Mouse (Mus musculus): ENCODE data around the gene Abca1.

The Abca1 gene

DNA sequence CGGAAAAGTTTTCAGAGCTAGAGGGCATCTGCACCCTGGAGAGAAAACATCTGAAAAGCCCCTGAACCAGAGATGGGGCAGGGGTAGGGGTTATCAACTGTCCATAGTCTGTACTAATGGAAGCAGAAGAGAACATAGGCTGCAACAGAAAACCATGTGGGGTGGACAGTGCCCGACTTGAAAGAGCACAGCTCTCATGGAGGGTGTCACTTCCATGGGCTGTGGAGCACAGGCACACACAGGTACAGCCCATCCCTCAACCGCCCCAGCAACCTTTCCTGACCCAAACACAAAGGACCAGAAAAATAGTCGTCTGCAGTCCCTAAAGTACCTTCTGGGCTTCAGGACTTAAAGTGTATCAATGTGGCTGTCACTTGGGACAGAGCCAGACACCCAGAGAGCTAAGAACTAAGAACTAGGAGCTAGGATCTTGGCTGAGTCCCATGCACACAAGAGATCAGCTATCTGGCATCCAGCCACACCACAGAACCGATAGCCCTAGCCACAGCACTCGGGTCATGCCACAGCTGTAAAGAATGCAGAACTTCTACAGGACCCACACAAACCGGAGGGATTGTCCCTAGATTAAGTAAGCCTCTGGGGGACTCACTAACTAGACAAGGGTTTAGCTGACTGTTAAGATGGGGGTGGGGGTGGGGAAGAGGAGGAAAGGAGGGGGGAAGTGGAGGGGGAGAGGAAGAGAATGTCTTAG lies 38.0 kb downstream of the Abca1 start:
- WGBS, result 62% methylated on average over 7 of the region's 7 CpGs

DNA sequence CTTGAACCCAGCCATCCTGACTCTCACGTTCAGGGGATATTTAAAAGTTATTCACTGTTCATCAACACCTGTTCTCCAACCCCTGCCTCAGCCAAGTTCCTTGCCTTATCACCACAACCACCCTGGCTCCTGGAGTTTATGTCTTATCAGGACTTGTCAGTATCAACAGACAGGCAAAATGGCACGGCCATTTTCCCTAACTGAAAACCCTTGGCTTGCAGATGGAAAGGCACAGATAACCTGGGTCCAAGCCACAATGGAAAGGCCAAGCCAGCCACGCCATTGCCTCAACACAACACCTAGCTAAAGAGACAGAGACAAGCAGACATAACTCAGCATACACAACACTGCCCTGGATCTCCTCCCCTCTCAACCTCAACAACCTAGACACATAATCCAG lies 38.6 kb downstream of the Abca1 start:
- 90% methylated on average over 3 of the region's 3 CpGs for WGBS

DNA sequence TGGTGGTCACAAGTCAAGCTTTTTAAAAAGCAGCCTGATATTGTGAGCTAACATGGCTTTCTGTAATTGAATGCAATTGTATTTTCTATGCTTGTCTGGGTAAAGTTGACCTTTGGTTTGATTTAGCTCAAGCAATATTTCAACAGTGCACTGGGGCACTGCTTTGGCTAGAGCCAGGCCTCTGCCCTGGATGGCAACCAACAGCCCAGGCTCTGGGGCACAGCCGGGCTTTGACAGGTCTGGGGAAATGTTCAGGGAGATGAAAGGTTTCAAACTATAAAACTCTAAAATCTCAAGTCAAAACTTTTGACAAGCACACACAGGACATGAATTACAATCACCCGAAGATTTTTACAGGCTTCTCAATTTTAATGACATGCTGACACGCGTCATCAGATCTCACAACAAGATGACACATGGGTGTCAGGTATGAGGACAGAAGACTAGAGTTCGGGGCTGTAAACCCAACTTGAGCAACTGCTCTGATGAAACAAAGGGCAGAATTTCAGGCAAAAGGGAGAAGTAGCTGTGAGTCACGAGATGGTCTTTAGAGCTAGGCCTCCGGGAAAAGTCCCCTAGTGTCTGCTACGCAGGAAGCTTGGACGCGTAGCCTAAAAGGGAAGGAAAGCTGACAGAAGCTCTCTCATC lies 39.5 kb downstream of the Abca1 start:
- WGBS, result 84% methylated on average over 10 of the region's 10 CpGs

DNA sequence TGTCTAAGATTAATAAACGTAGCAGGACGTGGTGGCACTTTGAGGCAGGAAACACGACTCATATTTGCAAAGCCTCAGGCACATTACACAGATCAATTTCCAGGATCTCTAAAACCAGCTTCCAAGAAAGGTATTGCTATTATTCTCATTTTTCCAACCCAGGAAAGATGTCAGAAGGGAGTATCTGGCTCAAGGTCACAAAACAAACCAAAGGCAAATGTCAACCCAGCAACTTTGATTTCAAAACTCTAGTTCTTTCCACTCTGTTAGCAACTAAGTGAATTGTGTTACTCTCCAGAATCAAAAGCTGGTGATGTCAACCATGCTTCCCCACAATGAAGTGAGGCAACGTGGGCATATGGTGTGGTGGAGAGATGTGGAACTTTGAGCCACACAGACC lies 41.1 kb downstream of the Abca1 start:
- WGBS, result 84% methylated on average over 4 of the region's 4 CpGs

DNA sequence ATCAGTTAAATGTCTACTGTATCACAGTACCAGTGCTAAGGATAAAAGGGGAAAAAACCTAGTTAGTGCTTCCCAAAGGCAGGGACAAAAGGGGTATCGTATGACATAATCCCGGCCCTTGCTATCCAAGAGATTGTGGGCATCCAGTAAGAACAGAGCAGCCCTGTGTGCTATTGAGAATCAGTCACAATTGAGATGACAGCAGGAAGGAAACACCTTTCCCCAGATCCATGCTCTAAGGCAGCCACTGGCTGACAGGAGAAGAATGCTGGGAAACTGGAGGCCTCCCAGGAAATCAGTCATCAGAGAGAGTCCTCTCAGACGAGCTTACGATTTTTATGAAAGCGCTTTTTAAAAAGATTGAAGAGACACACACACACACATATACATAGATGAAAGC lies 42.6 kb downstream of the Abca1 start:
- WGBS, result 71% methylated on average over 5 of the region's 5 CpGs

DNA sequence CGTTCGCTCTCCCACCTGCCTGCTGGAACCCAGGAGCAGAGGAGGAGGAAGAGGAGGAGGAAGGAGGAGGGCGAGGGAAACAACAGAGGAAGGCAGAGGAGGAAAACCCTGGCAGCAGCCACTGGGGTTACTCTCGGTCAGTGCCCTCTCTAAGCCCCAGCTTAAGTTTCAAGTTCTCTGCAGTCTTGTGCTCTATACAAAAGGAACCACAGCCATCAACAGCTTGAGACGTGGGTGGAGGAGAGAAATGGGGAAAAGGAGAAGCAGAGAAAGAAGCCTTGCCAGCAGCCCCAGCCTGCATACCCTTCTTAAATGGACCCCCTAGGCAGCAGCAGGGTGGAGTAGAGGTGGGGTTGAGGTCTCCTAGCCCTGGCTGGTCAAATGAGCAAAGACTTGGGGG lies 43.8 kb downstream of the Abca1 start:
- 11% methylated on average over 3 of the region's 5 CpGs for WGBS

DNA sequence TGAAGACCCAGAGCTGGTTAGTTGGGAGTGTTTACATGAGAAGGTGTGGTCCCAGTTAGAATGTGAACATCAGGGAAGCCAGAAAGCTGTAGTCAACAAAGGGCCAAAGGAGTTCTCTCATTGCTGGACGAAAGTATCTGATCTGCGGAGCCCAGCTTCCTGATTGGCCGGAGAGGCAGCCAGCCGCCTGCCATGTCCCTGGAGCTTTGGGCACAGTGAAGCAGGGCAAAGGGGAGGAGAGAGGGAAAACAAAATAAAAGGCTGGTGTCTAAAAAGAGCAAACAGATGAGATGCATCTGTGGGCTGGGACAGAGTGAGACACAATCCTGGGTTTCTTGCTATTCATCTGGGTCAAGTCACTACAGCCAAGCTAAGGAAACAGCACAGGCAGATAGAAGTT lies 44.3 kb downstream of the Abca1 start:
- 57% methylated on average over 4 of the region's 4 CpGs for WGBS

DNA sequence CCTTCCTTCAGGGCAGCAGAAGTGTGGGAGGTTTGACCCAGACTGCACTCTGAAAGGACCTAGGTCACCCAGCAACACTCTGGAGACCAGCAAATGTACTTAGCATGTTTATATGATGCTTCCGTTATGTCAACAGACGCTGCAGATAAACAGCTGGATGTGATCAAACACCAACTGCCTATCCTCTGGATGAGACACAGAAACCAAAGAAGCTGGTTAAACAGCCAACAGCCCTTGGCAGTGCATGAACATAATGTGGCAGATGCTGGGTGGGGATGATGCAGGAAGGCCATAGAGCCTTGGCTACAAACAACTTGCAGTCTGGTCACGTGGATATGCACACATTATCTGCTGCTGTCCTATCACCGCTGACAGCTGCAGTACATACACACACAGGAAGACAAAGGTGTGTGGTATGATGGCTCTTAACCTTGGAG lies 47.8 kb downstream of the Abca1 start:
- 67% methylated on average over 4 of the region's 4 CpGs for WGBS

DNA sequence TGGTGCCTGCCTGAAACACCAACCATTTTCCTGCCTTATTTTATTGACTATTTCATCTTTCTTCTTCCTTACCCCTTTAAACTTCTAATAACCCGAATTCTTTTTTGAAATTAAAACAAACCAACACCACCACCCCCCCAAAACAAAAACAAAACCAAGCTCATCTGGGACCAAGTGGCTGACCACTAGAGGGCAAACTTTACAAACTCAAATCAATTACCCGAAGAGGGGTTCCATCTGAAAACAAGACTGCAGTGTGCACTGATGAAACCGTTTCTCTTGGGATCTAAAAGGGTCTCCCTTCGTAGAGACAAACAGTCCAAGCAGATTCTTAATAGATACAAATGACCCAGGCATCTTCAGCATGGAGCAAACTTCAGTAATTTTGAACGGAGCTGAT lies 49.3 kb downstream of the Abca1 start:
- 22% methylated on average over 5 of the region's 5 CpGs for WGBS

DNA sequence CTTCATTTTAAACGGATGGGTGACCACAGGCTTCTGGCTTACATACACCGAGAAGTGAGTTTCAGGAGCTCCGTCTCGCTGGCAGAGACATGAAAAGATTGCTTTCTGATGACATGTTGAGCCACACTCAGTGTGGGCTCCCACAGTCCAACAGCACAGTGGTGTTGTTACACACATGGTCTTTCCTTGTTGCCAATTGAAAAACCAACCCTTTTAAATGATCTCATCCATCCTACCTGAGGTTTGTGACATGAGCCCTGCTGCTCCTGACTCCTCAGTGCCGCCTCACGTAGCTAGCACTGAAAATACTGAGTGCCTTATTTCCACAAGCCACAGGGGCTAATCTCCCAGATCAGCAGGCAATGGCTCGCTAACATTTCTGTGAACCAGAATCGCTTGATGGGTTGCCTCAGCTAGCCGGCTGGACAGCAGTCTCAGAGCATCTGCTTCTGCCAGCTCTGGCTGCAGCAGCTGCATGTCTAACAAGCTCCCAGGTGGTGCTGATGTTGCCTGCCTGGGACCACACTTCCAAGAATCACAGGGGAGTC lies 50.2 kb downstream of the Abca1 start:
- 75% methylated on average over 9 of the region's 9 CpGs for WGBS

DNA sequence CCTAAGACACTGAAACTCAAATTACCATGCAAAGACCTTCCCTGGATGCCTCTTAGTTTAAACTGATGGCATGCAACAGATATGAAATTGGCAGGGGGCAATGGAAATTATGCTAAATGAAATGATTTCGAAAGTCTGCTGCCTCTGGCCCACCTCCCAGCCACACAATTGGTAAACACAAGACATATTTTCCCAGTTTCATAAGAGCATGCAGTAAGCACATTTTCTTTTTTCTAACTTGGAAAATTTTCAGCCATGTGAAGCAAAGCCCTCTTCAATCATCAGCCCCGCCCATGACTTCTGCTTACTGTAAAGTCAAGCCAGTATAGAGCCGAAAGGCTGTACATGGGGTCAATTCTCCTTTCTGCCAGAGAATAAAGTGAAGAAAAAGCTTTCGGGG lies 51.5 kb downstream of the Abca1 start:
- WGBS, result 84% methylated on average over 4 of the region's 4 CpGs

DNA sequence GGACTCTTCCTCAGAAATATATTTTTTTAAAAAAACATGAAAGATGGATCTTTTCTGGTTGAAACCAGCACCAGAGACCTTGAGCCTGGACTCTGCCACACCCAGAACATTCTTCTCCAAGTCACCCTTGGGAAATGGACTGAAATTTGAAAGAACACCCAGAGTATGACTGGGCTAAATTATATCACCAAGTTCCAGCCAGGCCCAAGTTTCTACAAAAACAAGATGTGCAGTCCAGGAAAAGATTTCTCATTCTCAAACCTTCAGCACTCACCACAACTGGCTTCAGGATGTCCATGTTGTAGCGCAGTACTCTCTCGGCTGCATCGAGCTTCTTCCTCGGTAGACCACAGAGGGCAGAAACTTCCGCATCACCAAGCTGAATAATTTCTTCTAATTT lies 53.0 kb downstream of the Abca1 start:
- 89% methylated on average over 5 of the region's 5 CpGs for WGBS

DNA sequence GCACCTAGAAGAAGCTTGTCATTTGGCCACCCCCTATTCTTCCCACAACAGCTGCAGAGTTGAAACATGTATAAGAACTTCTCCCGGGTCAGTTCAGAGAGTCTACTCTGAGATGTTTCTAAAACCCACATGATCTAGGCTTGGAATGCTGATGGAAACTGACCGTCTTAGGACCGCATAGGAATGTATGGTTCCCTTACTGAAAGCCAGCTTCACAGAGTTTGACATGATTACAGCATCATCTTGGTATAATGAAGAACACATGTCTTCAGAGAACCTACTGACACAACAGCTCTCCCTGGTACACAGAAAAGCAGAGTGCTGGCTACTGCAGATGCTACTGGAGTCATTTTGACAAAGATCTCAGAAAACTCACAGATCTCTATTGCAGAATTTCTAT lies 53.6 kb downstream of the Abca1 start:
- 92% methylated on average over 3 of the region's 3 CpGs for WGBS

DNA sequence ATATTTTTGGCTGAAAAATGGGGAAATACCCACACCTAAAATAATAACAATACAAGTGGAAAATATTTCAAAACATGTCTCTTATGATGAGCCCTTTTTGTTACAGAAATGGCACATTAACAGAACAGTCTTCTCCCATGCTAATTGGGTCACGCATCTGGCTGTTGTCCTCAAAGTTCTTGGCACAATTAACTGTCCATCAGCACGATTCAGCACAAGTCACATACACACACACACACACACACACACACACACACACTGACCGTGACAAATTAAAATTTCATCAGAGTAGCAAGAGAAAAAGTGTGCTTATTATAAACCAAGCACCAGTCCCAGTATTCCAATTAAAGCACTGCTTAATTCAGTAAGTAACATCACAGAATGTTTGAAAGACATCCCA lies 55.1 kb downstream of the Abca1 start:
- 40% methylated on average over 3 of the region's 3 CpGs for WGBS

DNA sequence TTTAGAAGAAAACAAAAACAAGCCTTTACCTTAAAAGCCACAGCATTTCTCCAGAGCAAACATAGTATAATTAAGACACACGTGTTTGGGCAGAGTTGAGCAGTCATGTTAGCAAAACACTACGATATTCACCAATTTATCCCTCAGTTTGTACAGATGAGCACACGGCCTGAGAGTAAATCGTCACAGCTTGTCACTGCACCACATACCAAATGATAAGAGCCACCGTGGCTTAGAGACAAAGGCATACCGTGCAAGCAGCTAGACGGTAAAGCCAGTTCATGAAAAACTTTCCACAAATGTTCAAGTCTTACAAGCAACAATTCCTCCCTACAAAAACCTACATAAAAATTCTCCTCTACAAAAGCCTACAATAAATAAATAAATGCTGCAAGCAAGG lies 57.2 kb downstream of the Abca1 start:
- 82% methylated on average over 7 of the region's 7 CpGs for WGBS

DNA sequence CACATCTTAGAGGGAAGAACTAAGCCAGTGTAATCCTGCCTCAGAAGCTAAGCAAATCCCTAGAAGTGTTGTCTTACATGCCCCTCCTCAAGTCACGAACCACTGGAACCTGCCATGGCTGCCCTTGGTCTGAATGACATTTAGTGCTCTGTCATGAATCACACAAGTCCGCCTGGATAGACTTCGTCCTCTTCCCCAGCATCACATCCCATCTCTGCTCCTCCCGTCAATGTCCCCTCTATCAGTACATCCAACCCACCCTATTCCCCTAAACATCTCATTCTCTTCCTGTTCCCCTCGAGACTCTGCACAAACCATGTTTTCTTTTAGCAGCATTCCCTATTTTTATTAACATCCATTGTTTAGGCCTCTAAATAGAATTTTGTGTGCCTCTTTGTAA lies 58.4 kb downstream of the Abca1 start:
- 72% methylated on average over 5 of the region's 5 CpGs for whole genome bisulfite sequencing

DNA sequence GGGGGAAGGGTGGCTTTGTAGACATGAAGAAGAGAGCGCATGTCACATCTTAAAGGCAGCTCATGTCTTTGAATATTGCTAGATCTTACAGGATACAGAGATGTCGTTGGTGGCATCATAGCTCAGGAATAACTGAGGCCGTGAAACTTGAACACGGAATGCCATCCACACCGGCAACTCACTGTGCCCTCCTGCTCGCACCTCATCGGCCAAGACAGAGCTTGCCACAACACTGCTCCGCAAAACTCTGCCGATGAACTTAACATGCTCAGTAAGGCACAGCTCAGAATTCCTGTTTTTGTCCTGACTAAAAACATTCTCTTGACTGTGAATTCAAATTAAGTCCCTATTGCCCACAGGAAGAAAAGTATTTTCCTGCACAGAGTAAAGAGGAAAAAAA lies 59.2 kb downstream of the Abca1 start:
- WGBS, result 74% methylated on average over 9 of the region's 9 CpGs

DNA sequence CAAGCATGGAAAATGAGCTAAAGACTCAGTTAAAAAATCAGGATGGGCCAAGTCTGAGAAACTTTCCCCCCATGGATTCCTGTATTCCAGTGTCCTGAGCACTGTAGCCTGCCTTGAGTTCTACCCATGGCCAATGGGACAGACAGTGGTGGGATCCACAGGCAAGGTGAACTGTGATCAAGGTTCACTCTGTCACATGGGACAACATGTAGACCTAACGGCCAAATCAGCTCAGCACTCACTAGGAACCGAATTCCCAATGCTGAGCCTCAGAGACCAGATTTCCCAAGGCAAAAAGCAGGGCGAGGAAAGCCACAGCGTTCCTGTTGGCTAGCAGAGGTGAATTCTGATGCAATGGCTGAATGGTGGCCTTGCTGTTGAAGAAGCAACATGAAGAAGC lies 64.8 kb downstream of the Abca1 start:
- WGBS, result 87% methylated on average over 4 of the region's 4 CpGs

DNA sequence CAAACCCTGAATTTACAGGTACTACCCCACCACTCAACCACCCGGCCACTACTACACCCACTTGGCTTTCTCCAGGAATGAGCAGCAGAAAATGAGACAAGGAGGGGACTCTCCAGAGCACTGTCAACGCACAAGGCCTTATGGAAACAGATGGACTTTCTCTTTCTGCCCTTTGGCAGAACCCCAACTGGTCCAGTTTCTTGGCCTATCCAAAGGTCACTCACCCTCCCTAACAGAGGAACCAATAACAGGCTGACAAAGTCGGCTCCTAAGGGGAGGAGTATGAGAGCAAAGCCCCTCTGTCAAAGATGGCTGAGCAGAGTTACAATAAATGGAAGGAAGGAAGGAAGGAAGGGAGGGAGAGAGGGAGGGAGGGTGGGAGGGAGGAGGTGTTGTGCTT lies 65.4 kb downstream of the Abca1 start:
- WGBS, result 72% methylated on average over 3 of the region's 3 CpGs

DNA sequence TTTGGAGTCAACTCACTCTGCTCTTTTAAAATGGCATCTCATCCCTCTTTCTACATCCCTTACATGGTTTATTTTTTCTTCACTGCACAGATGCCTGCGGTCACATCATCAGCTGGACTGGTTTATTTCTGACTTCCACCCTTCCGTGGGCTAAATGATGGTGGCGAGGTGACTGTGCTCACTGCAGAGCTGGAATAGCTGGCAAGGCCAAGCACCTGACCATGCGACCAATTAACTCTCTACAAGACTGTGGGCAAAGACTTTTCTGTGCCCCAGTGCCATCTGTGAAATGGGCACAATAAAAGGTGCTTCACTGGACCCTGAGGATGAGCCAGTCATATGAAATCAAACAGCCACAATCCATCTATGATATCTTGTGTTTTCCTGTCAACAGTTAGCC lies 66.1 kb downstream of the Abca1 start:
- WGBS, result 78% methylated on average over 4 of the region's 4 CpGs

DNA sequence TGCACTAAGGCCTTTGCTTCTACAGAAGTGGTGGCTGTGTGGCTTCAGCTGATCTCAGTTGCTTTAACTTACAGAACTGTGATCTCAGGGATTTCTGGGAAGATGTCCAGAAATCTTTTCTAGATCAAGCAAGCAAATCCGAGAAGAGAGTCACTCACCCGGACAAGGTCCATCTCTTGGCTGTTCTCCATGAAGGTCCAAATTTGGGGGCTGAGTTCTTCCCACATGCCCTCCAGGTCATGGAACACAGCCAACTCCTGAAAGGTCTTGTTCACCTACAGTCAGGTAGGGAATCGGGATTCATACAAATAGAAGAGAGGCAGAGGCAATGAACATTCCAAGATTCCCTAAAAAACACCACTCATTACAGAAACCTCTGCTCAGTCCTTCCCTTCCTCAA lies 70.1 kb downstream of the Abca1 start:
- 61% methylated on average over 3 of the region's 3 CpGs for WGBS

DNA sequence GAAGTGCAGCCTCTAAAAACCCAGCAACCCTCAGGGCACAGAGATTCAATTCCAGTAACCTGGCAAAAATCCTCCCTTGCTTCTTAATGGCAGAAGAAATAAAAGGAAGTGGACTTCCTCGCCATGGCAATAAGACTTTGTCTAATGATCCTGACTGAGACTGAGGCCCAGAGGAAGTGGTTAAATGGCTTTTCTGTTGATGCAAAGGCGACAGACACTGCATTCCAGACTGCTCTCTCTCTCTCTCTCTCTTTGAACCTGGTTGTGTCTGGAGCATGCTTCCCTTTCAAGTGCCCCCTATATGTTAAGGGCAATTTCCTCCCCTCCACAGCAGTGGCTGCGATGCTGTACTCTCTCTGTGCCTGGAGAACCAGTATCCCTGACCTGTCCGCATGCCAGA lies 70.7 kb downstream of the Abca1 start:
- WGBS, result 69% methylated on average over 4 of the region's 4 CpGs

DNA sequence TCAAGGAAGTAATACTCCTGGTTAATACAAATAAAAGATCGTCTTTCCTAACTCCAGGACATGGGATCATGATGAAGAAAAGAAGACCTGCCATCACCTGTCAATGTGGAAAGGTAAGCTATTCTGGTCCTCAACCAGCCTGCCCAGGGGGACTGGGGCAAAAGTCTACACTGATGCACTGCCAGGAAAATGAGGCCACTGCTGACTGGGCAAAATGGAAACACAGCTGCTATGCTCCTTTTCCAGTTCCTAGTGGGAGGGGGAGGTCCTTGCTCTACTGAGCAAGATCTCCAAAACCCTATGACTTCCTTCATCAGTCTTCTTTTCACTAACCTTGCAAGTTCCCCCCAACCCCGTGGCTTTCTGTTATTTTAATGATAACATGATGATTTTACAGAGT lies 73.1 kb downstream of the Abca1 start:
- WGBS, result 71% methylated on average over 2 of the region's 2 CpGs

DNA sequence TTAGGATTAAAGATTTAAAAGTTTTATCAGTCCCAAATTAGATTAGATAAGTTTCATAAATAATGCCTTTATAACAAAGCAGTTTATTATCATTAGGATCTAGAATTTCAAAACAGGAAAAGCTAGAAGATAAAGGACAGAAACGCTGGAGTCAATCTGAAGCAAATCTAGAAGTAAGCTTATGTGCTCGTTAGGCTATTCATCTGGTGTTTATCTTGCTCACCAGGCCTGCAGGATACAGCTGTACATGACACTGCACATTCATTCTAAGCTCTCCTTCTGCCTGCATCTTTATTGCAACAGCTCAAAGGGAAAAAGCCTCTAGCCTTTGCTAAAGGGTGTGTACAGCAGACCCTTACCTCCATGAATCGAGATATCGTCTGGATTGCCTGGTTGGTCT lies 74.1 kb downstream of the Abca1 start:
- 71% methylated on average over 4 of the region's 4 CpGs for WGBS

Measured in cerebral cortex, adult 2 months (tissue).